Mouse (Mus musculus) bone marrow, adult 2 months (tissue): ENCODE data around the gene Lao1.
A peak's percentile ranks its signal among the peaks of the same experiment; 100 is the strongest.

ENCODE experiments used
- CTCF ChIP-seq: fragments of 200-500 bp; IDR thresholded peaks from 2 replicates; pipeline ENCODE4 v1.5.1; 2011; ENCODE audit warnings: low read length, control low read depth; ENCODE audit not compliant: control insufficient read depth, insufficient read depth
- POLR2A ChIP-seq: fragments of 200-500 bp; IDR thresholded peaks from 2 replicates; pipeline ENCODE4 v1.6.1; 2011; ENCODE audit warnings: low read depth, mild to moderate bottlenecking, control low read depth, low read length, borderline replicate concordance; ENCODE audit not compliant: control insufficient read depth

- TF ChIP-seq CTCF: peak; percentile 65
- TF ChIP-seq POLR2A: no peak
Observed at GRCm38 (mm10) chr4:118991797-118992196, 30.4 kb downstream of the Lao1 start.
